Mouse (Mus musculus) right cerebral cortex, adult 2 months (tissue): ENCODE measurements around the gene Rpain.

Experiments
- DNase-seq, 2 experiments: peaks; one replicate each; pipeline ENCODE4 v3.0.0; 2021 to 2022; ENCODE audit warnings: low spot score in 2 of 2

Gene Rpain

DNA sequence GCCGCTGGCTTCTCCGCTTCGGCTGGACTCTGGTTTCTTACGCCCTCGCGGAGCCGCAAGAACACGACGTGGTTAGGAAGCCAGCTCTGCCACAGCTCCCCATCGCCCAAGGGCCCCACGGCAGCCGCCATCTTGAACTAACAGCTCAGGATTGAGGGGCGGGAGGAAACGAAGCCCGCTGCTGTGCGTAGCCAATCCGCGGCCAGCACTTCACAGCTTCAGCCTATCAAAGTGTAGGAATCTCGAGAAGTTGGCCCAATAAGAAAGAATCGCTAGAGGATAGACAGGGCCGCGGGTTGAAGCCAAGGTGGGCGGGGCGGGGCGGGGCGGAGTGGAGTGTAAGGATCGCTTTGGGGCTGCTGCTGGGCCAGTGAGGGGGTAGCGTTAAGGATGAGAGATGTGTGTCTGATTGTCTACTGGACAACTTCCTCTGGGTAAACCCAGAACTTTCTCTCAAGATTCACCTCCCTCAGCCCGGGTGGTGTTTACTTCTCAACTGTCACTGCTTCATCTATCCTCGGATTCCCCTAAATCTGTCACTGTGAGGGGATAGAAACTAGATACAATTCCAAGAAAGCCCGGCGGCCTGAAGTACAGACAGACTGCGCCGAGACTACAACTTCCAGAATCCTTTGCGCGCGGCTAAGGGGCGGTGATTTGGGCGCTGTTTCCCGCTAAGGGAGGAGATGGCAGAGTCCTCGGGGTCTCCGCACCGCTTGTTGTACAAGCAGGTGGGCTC lies at the start of gene Rpain, which contains the start of gene Nup88:
TSS of gene Rpain (plus strand) at position 393 of the 739 bp plus-strand sequence.
TSS of gene Nup88 (minus strand) at position 153 of the 739 bp plus-strand sequence.
- peak; percentile 95 to 96 for DNase-seq

DNA sequence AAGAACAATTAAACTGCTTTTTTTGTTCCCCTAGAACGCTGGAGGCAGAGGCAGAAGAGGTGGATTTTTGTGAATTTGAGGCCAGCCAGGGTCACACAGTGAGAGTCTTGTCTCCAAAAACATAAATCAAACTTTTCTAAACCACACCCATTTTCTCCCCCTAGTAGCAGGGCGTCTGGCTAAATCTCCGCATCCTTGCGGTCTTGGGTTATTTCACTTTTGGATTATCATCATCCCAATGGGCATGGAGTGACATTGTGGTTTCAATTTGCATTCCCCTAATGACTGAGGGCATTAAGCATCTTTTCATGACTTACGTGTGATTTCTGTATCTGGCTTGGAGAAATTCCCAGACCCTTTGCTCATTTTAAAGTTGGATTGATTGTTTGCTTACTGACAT lies 38.6 kb upstream of the Rpain start:
- no peak for DNase-seq

DNA sequence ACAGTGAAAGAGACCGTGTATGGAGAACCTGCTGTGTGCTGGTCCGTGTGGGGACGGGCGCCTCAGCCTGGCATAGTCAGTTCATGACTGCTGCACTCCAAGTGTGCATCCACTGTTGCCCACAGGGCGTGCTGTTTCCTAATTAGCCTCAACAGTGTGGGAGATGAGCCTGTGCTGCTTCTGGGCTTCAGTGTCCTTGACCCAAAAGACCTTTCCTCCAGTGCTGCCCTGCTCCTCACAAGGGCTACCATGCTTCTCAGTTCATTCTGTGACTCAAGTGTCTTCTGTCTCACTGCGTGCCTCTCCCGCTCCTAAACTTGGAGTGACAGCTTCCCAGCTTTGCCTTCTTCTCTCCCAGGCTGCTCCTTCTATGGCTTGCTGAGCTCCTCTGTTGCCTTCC lies 34.7 kb upstream of the Rpain start:
- no peak for DNase-seq

GRCm38 (mm10) chr11:70942596-70942995 lies 27.4 kb upstream of the Rpain start:
- DNase-seq, result no peak

GRCm38 (mm10) chr11:70943651-70944050 lies 26.4 kb upstream of the Rpain start:
- no peak for DNase-seq

DNA sequence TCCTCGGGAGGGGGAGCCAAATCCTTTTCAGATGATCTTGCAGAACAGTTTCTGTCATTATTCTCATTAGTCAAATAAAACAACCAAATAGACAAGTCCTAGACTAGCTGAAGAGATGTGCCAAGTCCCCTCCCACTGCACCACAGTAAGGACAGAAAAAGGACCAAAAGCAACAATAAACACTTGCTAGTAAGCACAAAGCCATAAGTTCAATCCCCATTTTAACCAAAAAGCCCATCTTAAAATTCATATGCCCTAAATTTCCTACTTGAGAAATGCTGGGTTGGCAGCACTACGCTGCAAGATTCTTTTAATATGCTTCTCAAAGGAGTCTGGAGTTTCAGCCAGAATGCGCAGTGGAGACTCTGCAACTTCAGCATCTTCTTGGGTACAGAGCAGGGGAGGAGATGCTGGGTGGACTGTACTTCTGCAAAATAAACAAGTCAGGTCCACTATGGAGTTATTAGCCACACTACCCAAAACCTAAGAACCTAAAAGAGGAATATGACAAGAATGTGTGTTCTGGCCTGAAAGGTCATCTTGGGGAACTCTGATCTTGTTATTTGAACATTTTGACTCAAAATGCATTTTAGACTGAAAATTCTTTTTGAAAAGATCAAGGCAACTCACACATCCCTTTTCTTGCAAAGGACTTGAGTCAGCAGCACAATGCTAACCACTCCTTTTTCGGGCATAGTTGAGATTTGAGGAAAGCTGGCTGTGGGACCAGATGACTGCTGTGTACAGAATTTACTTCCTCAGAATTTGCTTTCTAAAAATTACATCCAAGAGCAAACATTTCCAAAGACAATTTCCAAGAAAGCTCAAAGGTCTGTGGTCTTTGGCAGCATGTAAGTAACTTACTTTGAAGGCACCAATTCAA lies 24.8 kb upstream of the Rpain start:
- DNase-seq, result no peak

GRCm38 (mm10) chr11:70954711-70955110 lies 15.3 kb upstream of the Rpain start:
- DNase-seq, result no peak

DNA sequence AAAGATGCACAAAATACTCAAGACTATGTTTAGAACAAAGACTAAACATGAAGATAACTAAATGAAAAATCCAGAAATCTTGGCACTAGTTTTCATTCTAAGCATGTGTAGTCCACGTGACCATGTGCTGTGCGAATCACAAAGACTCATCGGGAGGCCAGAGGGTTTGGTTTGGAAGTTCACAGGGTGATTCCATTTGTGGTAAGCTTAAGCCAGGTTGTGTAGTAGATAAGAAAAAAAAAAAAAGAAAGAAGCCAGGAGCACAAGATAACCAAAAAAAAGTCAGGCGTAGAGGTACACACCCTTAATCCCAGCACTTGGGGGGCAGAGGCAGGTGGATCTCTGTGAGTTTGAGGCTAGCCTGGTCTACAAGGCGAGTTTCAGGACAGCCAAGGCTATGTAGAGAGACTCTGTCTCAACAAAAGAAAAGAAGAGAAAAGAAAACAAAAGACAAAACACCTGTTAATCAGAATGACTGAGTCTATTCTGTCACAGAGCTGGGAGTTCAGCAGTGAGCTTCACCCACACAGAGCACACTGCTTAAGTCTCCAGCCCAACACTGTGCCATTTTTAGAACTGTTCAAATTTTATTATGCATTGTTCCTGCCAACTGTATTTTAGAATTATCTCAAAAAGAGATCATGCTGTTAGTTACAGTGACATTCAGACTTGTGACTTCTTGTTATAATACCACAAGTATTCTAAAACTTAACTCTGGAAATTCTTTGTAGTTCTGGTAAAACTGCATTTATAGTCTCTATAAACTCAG lies 9.0 kb upstream of the Rpain start:
- DNase-seq, result no peak

GRCm38 (mm10) chr11:70964222-70964907 lies 5.6 kb upstream of the Rpain start:
- no peak for DNase-seq

DNA sequence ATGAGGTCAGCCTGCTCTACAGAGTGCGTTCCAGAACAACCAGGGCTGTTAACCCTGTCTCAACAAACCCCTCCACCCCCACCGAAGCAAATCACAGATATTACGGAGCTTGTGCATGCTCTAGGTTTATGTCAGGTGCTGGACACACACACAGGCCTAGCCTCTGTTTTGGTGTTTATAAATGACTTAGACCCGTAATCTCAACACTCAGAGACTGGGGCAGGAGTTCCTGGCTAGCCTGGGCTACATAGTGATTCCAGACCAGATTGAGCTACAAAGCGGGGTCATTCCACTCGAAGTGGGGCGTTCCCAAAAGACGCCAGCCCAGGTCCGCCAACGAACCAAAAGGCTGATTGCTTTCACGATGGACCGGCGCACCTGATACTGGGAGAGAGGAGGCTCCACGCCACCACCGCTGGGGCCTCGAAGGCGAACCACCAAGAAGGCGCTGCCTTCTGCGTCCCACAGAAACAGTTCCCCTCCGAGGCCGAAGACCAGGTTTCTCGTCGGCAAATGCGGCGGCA lies 680 bp upstream of the Rpain start:
- no peak for DNase-seq

GRCm38 (mm10) chr11:70970560-70971540 lies 837 bp downstream of the Rpain start:
- no peak for DNase-seq

- DNase-seq, result no peak
Measured at GRCm38 (mm10) chr11:70972586-70972985, 2.6 kb downstream of the Rpain start.

DNA sequence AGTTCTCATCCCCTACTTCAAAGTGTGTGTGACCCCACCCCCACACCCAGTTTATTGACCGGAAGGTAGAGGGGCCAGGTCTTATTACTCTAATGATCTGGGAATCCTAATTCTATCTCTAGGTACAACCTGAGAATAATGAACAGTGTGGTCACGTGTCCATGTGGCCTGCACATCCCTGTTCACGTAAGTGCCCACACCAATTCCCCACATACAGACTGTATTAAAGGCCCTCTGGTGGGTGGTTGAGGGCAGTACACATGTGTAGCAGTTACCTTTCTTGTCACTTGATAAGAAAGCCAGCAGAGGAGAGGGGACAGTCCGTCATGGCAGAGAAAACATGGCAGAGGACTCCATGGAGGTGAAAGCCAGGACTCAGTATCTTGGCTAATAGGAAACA lies 3.9 kb downstream of the Rpain start:
- DNase-seq, result no peak

DNA sequence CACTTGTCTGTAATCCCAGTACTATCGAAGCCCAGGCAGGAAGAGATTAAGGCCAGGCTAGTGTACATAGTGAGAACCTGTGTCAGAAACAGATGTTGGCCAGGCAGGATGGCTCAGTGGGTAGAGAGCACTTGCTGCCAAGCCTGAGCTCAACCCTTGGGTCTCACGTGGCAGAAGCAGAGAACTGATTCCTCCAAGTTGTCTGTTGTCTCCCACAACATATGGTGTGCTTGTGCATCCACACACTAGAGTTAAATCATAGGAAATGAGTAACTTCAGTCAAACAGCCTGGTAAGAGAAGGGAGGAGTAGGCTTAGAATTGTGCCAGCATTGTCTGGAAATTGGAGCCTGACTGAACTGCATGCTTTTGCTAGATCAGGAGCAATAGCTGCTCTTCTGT lies 5.2 kb downstream of the Rpain start:
- DNase-seq, result peak; percentile 23 to 37

DNA sequence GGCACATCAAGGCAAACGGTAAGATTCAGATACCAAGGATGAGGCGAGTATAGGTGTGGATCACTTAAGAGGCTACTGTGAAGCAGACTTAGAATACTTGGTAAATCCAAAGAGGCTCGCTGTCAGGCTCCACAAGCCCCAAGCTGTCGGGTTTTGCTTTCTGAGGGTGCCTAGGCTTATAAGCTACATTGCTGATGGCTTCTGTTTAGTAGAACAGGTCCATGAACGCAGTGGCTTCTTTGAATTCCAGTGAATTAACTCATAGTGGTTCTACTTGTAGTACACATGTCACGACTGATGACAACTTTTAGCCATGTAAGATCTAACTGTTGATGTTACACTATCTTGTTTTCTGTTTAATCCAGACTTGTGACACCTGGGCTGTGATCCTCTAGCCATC lies 7.3 kb downstream of the Rpain start:
- DNase-seq, result no peak

DNA sequence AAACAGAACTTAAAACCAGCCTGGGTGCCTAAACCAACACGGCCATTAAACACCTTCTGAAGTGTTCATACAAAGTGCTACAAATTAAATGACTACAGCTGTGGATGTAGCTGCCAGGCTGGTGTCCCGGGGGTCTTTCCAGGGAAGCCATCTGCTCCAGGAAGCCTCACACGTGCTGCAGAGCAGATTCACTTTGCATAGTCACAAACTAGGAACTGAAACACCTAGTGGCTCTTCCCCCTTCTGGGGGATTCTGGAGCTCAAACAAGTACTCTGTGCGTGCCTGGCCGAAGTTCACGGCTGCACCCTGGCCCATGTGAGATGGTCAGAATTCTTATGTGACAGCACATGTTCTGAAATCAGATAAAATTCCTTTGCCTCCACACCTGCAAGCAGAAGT lies 10.2 kb downstream of the Rpain start:
- no peak for DNase-seq

DNA sequence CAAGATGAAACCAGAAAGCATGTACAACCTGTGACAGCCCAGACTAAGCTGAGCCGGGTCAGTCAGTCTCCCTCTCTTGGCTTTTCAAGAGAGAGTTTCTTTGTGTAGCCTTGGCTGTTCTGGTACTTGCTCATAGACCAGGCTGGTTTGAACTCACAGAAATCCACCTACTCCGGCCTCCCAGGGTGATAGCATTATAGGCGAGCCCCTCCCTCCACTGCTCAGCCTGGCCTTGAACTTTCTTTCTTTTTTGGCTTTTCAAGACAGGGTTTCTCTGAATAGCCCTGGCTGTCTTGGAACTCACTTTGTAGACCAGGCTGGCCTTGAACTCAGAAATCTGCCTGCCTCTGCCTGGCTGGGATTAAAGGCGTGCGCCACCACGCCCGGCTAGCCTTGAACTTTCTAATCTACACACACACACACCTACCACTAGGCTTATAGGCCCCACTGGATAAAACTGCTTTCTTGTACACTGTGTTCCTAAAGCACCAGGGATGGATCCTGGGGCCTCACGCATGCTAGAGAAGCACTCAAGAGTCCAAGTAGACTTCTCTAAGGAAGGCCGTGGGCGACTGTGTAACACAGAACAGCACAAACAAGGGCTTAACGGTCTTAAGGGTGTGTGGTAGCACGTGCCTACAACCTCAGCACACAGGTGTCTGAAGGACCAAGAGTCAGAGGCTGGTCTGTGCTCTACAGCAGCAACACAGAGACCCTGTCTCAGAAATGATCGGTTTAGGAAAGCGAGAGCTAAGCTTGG lies 10.9 kb downstream of the Rpain start:
- DNase-seq, result no peak

DNA sequence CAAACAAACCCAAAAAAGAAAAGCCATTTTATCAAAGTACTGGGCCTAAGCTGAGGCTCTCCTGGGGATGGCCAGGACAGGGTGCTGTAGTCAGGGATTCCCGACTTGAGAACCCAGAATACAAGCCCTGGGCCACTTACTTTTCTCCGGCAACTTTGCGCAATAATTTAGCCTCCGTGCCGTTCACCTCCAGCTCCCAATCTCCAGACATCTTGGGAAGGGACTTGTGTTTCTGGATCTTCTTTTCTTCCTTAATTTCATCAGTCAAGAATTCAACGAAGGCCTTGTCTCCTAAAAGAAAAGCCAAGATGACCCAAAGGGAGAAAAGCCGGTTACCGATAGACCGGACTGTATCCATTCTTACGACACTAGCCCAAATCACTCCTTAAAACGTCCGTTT lies 12.0 kb downstream of the Rpain start:
- DNase-seq, result no peak

DNA sequence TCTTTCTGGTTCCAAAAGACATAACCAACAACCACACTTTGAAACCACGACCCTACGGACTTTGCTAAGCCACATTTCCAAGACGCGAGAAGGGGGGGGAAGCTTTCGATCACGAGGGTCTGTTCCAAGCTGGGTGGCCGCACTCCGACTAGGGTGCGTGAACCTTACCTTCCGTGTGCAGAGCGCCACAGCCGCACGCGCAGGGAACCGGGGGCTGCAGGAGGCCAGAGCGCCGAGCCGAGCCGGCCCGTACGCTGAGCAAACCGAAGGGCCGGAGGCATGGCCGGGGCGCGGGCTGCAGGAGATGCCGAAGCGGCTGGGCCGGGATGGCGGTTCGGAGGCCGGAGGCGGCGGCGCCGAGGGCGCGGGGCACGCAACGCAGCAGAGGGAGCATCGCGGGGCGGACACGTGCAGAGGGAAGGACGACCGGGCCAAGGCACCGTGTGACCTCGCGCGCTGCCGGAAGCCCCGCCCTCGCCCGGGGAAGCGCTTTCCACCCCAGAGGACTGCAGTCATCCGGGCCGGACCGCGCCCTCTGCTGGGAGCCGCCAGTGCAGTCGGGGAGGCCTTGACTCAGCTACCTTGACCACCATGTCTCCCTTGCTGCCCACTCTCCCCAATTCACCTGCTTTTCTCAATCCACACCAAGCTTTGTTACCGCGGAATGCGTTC lies 12.7 kb downstream of the Rpain start, which contains the start of gene C1qbp:
TSS of gene C1qbp (minus strand) at position 470 of the 672 bp plus-strand sequence.
- DNase-seq, result peak; percentile 92 to 93
